In genomic region chr19:46030196-46030983, GRCm38 (mm10) we compare ENCODE assay signal across 13 mouse cellular contexts.
"Had no signal": no experiment of that assay in that cellular context is flagged by ENCODE, and none has a peak within 500 bp of the region (broad histone marks: within the 10 kb centered on the region; RNA-seq: fewer than 3 reads in every experiment).

No protein-coding gene starts in this region.

- H3K27me3 ChIP-seq: intestine, embryonic 15.5 days; limb, embryonic 12.5 days; midbrain, embryonic 13.5 days; neural tube, embryonic 12.5 days; stomach, embryonic 15.5 days had no signal

- DNase-seq: kidney, adult 18-20 months; kidney, postnatal 10 days; kidney, postnatal 4 days; right cerebral cortex, postnatal 4 days; spleen, adult 18-20 months; thymus, postnatal 14 days had no signal

- H3K4me1 ChIP-seq: limb, embryonic 12.5 days; neural tube, embryonic 12.5 days had no signal

- H3K9me3 ChIP-seq: intestine, embryonic 15.5 days; midbrain, embryonic 13.5 days; neural tube, embryonic 12.5 days; stomach, embryonic 15.5 days had no signal

- H3K4me3 ChIP-seq: intestine, embryonic 15.5 days; layer of hippocampus, adult 2 months; limb, embryonic 12.5 days; midbrain, embryonic 13.5 days; neural tube, embryonic 12.5 days; stomach, embryonic 15.5 days had no signal

- H3K27ac ChIP-seq: intestine, embryonic 15.5 days; layer of hippocampus, adult 2 months; limb, embryonic 12.5 days; liver, embryonic 14.5 days; midbrain, embryonic 13.5 days; neural tube, embryonic 12.5 days; stomach, embryonic 15.5 days had no signal

- H3K4me2 ChIP-seq: intestine, embryonic 15.5 days; limb, embryonic 12.5 days; midbrain, embryonic 13.5 days; neural tube, embryonic 12.5 days; stomach, embryonic 15.5 days had no signal

- H3K9ac ChIP-seq: intestine, embryonic 15.5 days; limb, embryonic 12.5 days; liver, embryonic 14.5 days; midbrain, embryonic 13.5 days; neural tube, embryonic 12.5 days; stomach, embryonic 15.5 days had no signal

- ATAC-seq: intestine, embryonic 15.5 days; midbrain, embryonic 13.5 days had no signal
